Mouse (Mus musculus) erythroblast, embryonic 14.5 days (primary cell): ENCODE results near the gene Fubp3. TPM values are rescaled to one million over a fixed set of nuclear protein-coding genes. Genes with fewer than 3 reads are reported as not detected.

Experiments used
- H3K27me3 ChIP-seq: 2 replicates; pipeline ENCODE4 v1.6.1; 2012; ENCODE audit warnings: inconsistent platforms; ENCODE audit not compliant: control insufficient read depth
- H3K36me3 ChIP-seq: 2 replicates; pipeline ENCODE4 v1.6.1; 2012; ENCODE audit warnings: mild to moderate bottlenecking, inconsistent platforms; ENCODE audit not compliant: control insufficient read depth
- H3K4me1 ChIP-seq: 2 replicates; pipeline ENCODE4 v1.6.1; 2012; ENCODE audit warnings: inconsistent platforms; ENCODE audit not compliant: control insufficient read depth
- H3K4me3 ChIP-seq: replicated peaks from 2 replicates; pipeline ENCODE3; 2012; ENCODE audit warnings: moderate library complexity, mild to moderate bottlenecking, inconsistent platforms
- H3K9me3 ChIP-seq: 2 replicates; pipeline ENCODE4 v1.6.1; 2012; ENCODE audit warnings: low read length, inconsistent platforms, mixed read lengths; ENCODE audit not compliant: control insufficient read depth
- GATA1 ChIP-seq: IDR thresholded peaks from 2 replicates; pipeline ENCODE4 v1.6.1; 2012; ENCODE audit warnings: low read length, inconsistent platforms, mixed read lengths
- TAL1 ChIP-seq: IDR thresholded peaks from 3 replicates; pipeline ENCODE4 v1.6.1; 2012; ENCODE audit warnings: low read length, inconsistent platforms, mixed read lengths
- polyA plus RNA-seq: library from polyadenylated mRNA; stranded (reverse); fragments of >175 nt; gene quantifications from 2 replicates; pipeline ENCODE4 v1.2.3, GENCODE M21; 2012

Fubp3 gene
- polyA plus RNA-seq, 1 experiment, result 1.5 TPM

- H3K4me3 ChIP-seq, result no peak overlapping the region
- peaks cover 85% of the 10 kb centered on the region for H3K36me3 ChIP-seq
- peaks cover 13% of the 10 kb centered on the region for H3K4me1 ChIP-seq
- no peaks in the 10 kb centered on the region for H3K27me3 ChIP-seq
- TF ChIP-seq GATA1 (no peak), TAL1 (no peak)
- H3K9me3 ChIP-seq, result no peaks in the 10 kb centered on the region
These were observed 41.3 kb downstream of the Fubp3 start for GRCm38 (mm10) chr2:31613781-31614180.

DNA sequence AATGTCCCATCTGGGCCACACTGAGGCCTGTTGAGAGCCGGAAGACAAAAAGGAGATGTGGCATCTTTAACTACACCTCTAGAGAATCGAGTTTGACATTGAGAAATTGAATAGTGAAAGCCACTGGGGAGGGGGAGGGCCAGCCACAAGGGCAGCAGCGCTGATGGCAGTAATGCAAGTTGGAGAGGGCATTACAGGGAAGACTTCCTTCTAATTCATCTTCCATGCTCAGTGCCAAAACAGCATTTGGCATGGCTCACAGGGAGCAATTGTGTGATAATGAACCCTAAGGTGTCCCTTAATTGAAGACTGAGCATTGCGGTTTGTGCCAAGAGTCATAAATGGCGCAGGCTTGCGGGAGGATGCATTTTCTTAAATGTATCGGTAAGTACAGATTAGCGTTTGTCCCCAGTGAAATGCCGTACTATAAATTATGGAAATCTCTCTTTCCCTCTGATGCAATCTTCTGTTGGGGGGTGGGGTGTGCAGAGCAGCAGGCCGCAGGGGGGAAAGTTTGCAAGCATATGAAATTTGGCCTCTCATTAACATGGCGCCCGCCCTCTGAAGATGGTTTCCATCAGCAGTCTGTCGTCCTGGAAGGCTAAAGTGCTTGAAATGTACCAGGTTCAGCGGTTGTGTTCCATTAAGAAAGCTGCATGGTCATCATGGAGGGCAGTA, 46.2 kb downstream of the Fubp3 start:
- Histone ChIP-seq H3K36me3 (peaks cover 37% of the 10 kb centered on the region), H3K9me3 (no peaks in the 10 kb centered on the region), H3K27me3 (no peaks in the 10 kb centered on the region), H3K4me3 (no peak overlapping the region), H3K4me1 (no peaks in the 10 kb centered on the region)
- TF ChIP-seq GATA1, result no peak
- no peak for TF ChIP-seq TAL1

DNA sequence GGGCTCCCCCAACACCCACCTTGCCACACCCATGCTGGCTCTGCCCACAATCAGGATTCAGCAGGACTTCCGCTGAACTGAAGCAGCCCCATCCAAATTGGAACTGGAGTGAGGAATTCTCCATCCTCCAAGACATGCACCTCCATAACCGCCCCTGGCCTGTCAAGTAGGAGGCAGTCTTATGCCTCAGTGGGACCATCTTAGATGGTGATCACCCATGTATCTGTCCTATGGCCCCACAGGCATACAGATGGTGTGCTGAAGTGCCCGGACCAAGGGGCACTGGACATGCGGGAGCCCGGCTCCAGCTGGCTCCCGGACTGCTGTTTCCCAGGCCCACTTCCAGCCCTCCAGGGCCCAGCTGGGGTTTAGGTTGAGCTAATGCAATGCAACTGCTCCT, 46.8 kb downstream of the Fubp3 start:
- Histone ChIP-seq H3K36me3 (peaks cover 31% of the 10 kb centered on the region), H3K4me3 (no peak overlapping the region), H3K27me3 (peaks cover 3% of the 10 kb centered on the region; the same call in 1 of the 2 replicates), H3K9me3 (no peaks in the 10 kb centered on the region), H3K4me1 (no peaks in the 10 kb centered on the region)
- no peak for TF ChIP-seq TAL1
- TF ChIP-seq GATA1, result no peak

DNA sequence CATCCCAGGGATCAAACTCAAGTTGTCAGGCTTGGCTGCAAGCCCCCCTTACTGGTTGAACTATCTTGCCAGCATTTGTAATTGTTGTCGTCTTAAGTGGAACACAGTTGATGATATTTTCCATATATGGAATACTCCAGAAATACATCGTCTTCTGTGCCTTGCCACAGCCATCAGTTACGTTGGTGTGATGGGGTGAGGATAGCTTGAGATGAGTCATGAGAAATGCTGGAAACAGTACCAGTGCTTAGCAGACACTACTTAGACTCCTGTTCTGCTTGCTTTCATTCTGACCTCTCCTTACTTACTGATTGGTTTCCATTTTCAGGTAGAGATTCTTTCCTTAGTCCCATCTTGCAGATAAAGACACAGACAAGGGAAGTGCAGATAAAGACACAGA, 61.1 kb downstream of the Fubp3 start:
- H3K4me1 ChIP-seq, result no peaks in the 10 kb centered on the region
- H3K9me3 ChIP-seq, result peaks cover 10% of the 10 kb centered on the region; the same call in 1 of the 2 replicates
- peaks cover 80% of the 10 kb centered on the region for H3K27me3 ChIP-seq
- no peak overlapping the region for H3K4me3 ChIP-seq
- H3K36me3 ChIP-seq, result no peaks in the 10 kb centered on the region
- TF ChIP-seq GATA1, result no peak
- TF ChIP-seq TAL1, result no peak

- Histone ChIP-seq H3K4me1 (no peaks in the 10 kb centered on the region), H3K9me3 (peaks cover 17% of the 10 kb centered on the region; the same call in 1 of the 2 replicates), H3K36me3 (no peaks in the 10 kb centered on the region), H3K27me3 (peaks cover 96% of the 10 kb centered on the region), H3K4me3 (no peak overlapping the region)
- TF ChIP-seq GATA1 (no peak), TAL1 (no peak)
These were observed 63.1 kb downstream of the Fubp3 start for GRCm38 (mm10) chr2:31635281-31636137.

- H3K9me3 ChIP-seq, result peaks cover 17% of the 10 kb centered on the region; the same call in 1 of the 2 replicates
- TF ChIP-seq TAL1 (no peak), GATA1 (no peak)
- no peaks in the 10 kb centered on the region for H3K36me3 ChIP-seq
- peaks cover 98% of the 10 kb centered on the region for H3K27me3 ChIP-seq
- H3K4me3 ChIP-seq, result no peak overlapping the region
- no peaks in the 10 kb centered on the region for H3K4me1 ChIP-seq
These were observed 63.8 kb downstream of the Fubp3 start for GRCm38 (mm10) chr2:31636138-31636741.

- no peaks in the 10 kb centered on the region for H3K36me3 ChIP-seq
- peaks cover 17% of the 10 kb centered on the region; the same call in 1 of the 2 replicates for H3K9me3 ChIP-seq
- peaks cover 99% of the 10 kb centered on the region for H3K27me3 ChIP-seq
- no peaks in the 10 kb centered on the region for H3K4me1 ChIP-seq
- no peak overlapping the region for H3K4me3 ChIP-seq
- TF ChIP-seq GATA1 (no peak), TAL1 (no peak)
These were observed 64.3 kb downstream of the Fubp3 start for GRCm38 (mm10) chr2:31636742-31637141.

GRCm38 (mm10) chr2:31637311-31637710, 64.9 kb downstream of the Fubp3 start:
- TF ChIP-seq GATA1, result no peak
- TF ChIP-seq TAL1, result no peak
- Histone ChIP-seq H3K36me3 (no peaks in the 10 kb centered on the region), H3K4me3 (no peak overlapping the region), H3K27me3 (peaks cover 100% of the 10 kb centered on the region), H3K4me1 (no peaks in the 10 kb centered on the region), H3K9me3 (peaks cover 17% of the 10 kb centered on the region; the same call in 1 of the 2 replicates)

DNA sequence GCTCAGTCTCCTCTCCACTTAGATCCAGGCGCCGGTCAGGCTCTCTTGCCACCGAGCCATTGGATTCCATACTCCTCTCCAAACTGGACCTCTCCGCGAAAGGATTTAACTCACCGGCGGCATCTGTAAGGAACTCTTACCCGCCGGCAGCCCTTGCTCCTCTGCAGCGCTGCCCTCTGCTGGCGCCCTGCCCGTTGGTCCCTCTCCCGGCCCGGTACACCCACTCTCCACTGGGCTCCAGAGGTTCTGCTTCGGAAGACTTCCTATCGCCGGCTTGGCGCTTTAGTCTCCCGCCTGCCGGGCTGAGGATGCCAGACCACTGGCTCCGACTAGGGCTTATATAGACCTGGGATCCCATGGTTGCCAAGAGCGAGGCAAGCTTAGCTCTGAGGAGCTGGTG, 65.4 kb downstream of the Fubp3 start:
- H3K4me1 ChIP-seq, result no peaks in the 10 kb centered on the region
- H3K9me3 ChIP-seq, result peaks cover 17% of the 10 kb centered on the region; the same call in 1 of the 2 replicates
- peaks cover 100% of the 10 kb centered on the region for H3K27me3 ChIP-seq
- TF ChIP-seq TAL1, result no peak
- TF ChIP-seq GATA1, result no peak
- no peak overlapping the region for H3K4me3 ChIP-seq
- no peaks in the 10 kb centered on the region for H3K36me3 ChIP-seq
